Mouse (Mus musculus) CH12.LX (cell line): ENCODE data around the gene Chmp2a. TPM values are rescaled to one million over a fixed set of nuclear protein-coding genes. Genes with fewer than 3 reads are reported as not detected.

Experiments
- DNase-seq: peaks from one replicate; pipeline ENCODE4 v3.0.0-alpha.2; 2013; ENCODE audit errors: extremely low read depth
- H3K27ac ChIP-seq: 2 replicates; pipeline ENCODE4 v1.5.1; 2012; ENCODE audit warnings: low read depth, mild to moderate bottlenecking, control low read depth, moderate library complexity; ENCODE audit not compliant: insufficient read depth
- H3K27me3 ChIP-seq: replicated peaks from 2 replicates; pipeline ENCODE3; 2012; ENCODE audit warnings: inconsistent platforms
- H3K36me3 ChIP-seq, 2 experiments: replicated peaks in 1 of 2; 2 replicates each; pipeline versions ENCODE3 to v1.6.1; 2012; ENCODE audit warnings: inconsistent platforms in 1 of 2, low read length in 1 of 2, mild to moderate bottlenecking in 1 of 2, mixed read lengths in 1 of 2, moderate library complexity in 1 of 2; ENCODE audit not compliant: control insufficient read depth in 1 of 2, insufficient read depth in 1 of 2
- H3K4me1 ChIP-seq, 2 experiments: 2 replicates each; pipeline ENCODE4 v1.6.1; 2012; ENCODE audit warnings: inconsistent platforms in 1 of 2, moderate library complexity in 1 of 2; ENCODE audit not compliant: insufficient read depth in 2 of 2, control insufficient read depth in 1 of 2
- H3K4me2 ChIP-seq: 2 replicates; pipeline ENCODE4 v1.6.1; 2012; ENCODE audit warnings: low read depth, mild to moderate bottlenecking, control low read depth; ENCODE audit not compliant: poor library complexity, insufficient read depth, severe bottlenecking
- H3K4me3 ChIP-seq, 3 experiments: fragments of 150-350 bp in 1 of 3; sonication (generic) in 1 of 3; replicated peaks in 1 of 3; 2 replicates each; pipeline versions ENCODE3 to v1.5.1; 2011 to 2012; ENCODE audit warnings: low read depth in 2 of 3, low read length in 2 of 3, mild to moderate bottlenecking in 2 of 3, moderate library complexity in 2 of 3, control low read depth in 1 of 3, improper control_type of control experiment in 1 of 3, inconsistent platforms in 1 of 3, mixed read lengths in 1 of 3; ENCODE audit not compliant: poor library complexity in 1 of 3
- H3K79me2 ChIP-seq: replicated peaks from 2 replicates; pipeline ENCODE4 v1.6.1; 2012; ENCODE audit warnings: mild to moderate bottlenecking, moderate library complexity; ENCODE audit not compliant: control insufficient read depth, poor library complexity, insufficient read depth, severe bottlenecking; ENCODE audit errors: extremely low read depth
- H3K9ac ChIP-seq: 2 replicates; pipeline ENCODE4 v1.6.1; 2012; ENCODE audit warnings: low read depth, mild to moderate bottlenecking, control low read depth, moderate library complexity; ENCODE audit not compliant: insufficient read depth
- H3K9me3 ChIP-seq: replicated peaks from 2 replicates; pipeline ENCODE3; 2012; ENCODE audit warnings: low read length, inconsistent platforms, mixed read lengths
- BHLHE40 ChIP-seq: IDR thresholded peaks from 2 replicates; pipeline ENCODE4 v1.6.1; 2011; ENCODE audit warnings: mild to moderate bottlenecking, low read depth, low read length, improper control_type of control experiment
- CTCF ChIP-seq, 2 experiments: IDR thresholded peaks in 1 of 2; conservative IDR thresholded peaks in 1 of 2; 2 replicates each; pipeline ENCODE4 v1.5.1; 2011 to 2012; ENCODE audit warnings: low read depth in 2 of 2, low read length in 2 of 2, improper control_type of control experiment in 1 of 2, inconsistent platforms in 1 of 2, mild to moderate bottlenecking in 1 of 2, moderate library complexity in 1 of 2
- ELF1 ChIP-seq: IDR thresholded peaks from 2 replicates; pipeline ENCODE4 v1.6.1; 2014; ENCODE audit warnings: low read depth, mild to moderate bottlenecking, inconsistent platforms, low read length, improper control_type of control experiment
- ETS1 ChIP-seq: conservative IDR thresholded peaks from 2 replicates; pipeline ENCODE4 v1.6.1; 2012; ENCODE audit warnings: low read depth, mild to moderate bottlenecking, inconsistent platforms, low read length, improper control_type of control experiment, moderate library complexity
- GABPA ChIP-seq: IDR thresholded peaks from 2 replicates; pipeline ENCODE4 v1.6.1; 2012; ENCODE audit warnings: low read depth, low read length, improper control_type of control experiment, inconsistent platforms; ENCODE audit not compliant: insufficient replicate concordance
- HCFC1 ChIP-seq: IDR thresholded peaks from 2 replicates; pipeline ENCODE4 v1.6.1; 2012; ENCODE audit warnings: low read depth, mild to moderate bottlenecking, inconsistent platforms, low read length, improper control_type of control experiment
- JUN ChIP-seq: IDR thresholded peaks from 2 replicates; pipeline ENCODE4 v1.6.1; 2011; ENCODE audit warnings: low read depth, mild to moderate bottlenecking, low read length, improper control_type of control experiment, moderate library complexity; ENCODE audit not compliant: insufficient read depth
- JUND ChIP-seq: conservative IDR thresholded peaks from 2 replicates; pipeline ENCODE4 v1.6.1; 2011; ENCODE audit warnings: low read depth, low read length, improper control_type of control experiment
- KAT2A ChIP-seq: IDR thresholded peaks from 2 replicates; pipeline ENCODE4 v1.6.1; 2012; ENCODE audit warnings: low read length, improper control_type of control experiment, inconsistent platforms; ENCODE audit not compliant: insufficient replicate concordance
- MAFK ChIP-seq: IDR thresholded peaks from 2 replicates; pipeline ENCODE4 v1.6.1; 2011; ENCODE audit warnings: low read length, improper control_type of control experiment; ENCODE audit not compliant: insufficient replicate concordance
- MAX ChIP-seq: IDR thresholded peaks from 2 replicates; pipeline ENCODE4 v1.6.1; 2011; ENCODE audit warnings: low read length, improper control_type of control experiment
- MAZ ChIP-seq: IDR thresholded peaks from 2 replicates; pipeline ENCODE4 v1.6.1; 2012; ENCODE audit warnings: low read depth, mild to moderate bottlenecking, inconsistent platforms, low read length, improper control_type of control experiment, moderate library complexity
- MEF2A ChIP-seq: IDR thresholded peaks from 2 replicates; pipeline ENCODE4 v1.6.1; 2014; ENCODE audit warnings: low read depth, mild to moderate bottlenecking, inconsistent platforms, low read length, improper control_type of control experiment, borderline replicate concordance
- NELFE ChIP-seq: IDR thresholded peaks from 2 replicates; pipeline ENCODE4 v1.6.1; 2011; ENCODE audit warnings: low read depth, low read length, improper control_type of control experiment
- POLR2A ChIP-seq: IDR thresholded peaks from 2 replicates; pipeline ENCODE4 v1.6.1; 2011; ENCODE audit warnings: low read depth, mild to moderate bottlenecking, improper control_type of control experiment, low read length
- POLR2AphosphoS2 ChIP-seq: IDR thresholded peaks from 2 replicates; pipeline ENCODE4 v1.6.1; 2011; ENCODE audit warnings: low read depth, low read length, improper control_type of control experiment
- RAD21 ChIP-seq: IDR thresholded peaks from 2 replicates; pipeline ENCODE4 v1.6.1; 2011; ENCODE audit warnings: low read depth, mild to moderate bottlenecking, low read length, improper control_type of control experiment, moderate library complexity
- RCOR1 ChIP-seq: conservative IDR thresholded peaks from 2 replicates; pipeline ENCODE4 v1.6.1; 2012; ENCODE audit warnings: low read depth, mild to moderate bottlenecking, inconsistent platforms, low read length, improper control_type of control experiment
- SIN3A ChIP-seq: IDR thresholded peaks from 2 replicates; pipeline ENCODE4 v1.6.1; 2012; ENCODE audit warnings: low read length, improper control_type of control experiment, inconsistent platforms
- SMC3 ChIP-seq: IDR thresholded peaks from 2 replicates; pipeline ENCODE4 v1.6.1; 2011; ENCODE audit warnings: low read depth, low read length, improper control_type of control experiment
- TBP ChIP-seq: conservative IDR thresholded peaks from 2 replicates; pipeline ENCODE4 v1.6.1; 2011; ENCODE audit warnings: low read depth, low read length, improper control_type of control experiment
- UBTF ChIP-seq: IDR thresholded peaks from 2 replicates; pipeline ENCODE4 v1.6.1; 2012; ENCODE audit warnings: low read depth, mild to moderate bottlenecking, inconsistent platforms, low read length, improper control_type of control experiment, moderate library complexity
- ZMIZ1 ChIP-seq: IDR thresholded peaks from 2 replicates; pipeline ENCODE4 v1.6.1; 2012; ENCODE audit warnings: low read depth, mild to moderate bottlenecking, inconsistent platforms, low read length, improper control_type of control experiment
- ZNF384 ChIP-seq: IDR thresholded peaks from 2 replicates; pipeline ENCODE4 v1.6.1; 2012; ENCODE audit warnings: low read depth, low read length, improper control_type of control experiment, inconsistent platforms
- dilution Hi-C: fragments of 300-500 bp; cut with MboI; formaldehyde crosslinking; loops from 2 replicates; pipeline ENCODE4 v1.14.3; 2020; ENCODE audit warnings: low sequenced_read_pairs; ENCODE audit not compliant: extremely low pct_unique_long_range_greater_than_20kb, extremely low pct_ligation_motif_present
- in situ Hi-C: fragments of 300-500 bp; cut with MboI; formaldehyde crosslinking; loops from 3 replicates; pipeline ENCODE4 v1.14.3; 2019; ENCODE audit warnings: low sequenced_read_pairs, low pct_ligation_motif_present, low pct_unique_long_range_greater_than_20kb, mixed read lengths
- polyA plus RNA-seq: library from polyadenylated mRNA; unstranded; fragments of >175 nt; gene quantifications from 2 replicates; pipeline ENCODE4 v1.2.1, GENCODE M21; 2012; ENCODE audit warnings: low read depth; ENCODE audit not compliant: insufficient read length
- total RNA-seq, 2 experiments: library from RNA; depleted of rRNA; stranded (reverse); fragments of 300-350 nt in 1 of 2; fragments of >200 nt in 1 of 2; gene quantifications; 2 replicates each; pipeline ENCODE4 v1.2.3; 2012 to 2014

Chmp2a gene
- total and polyA plus RNA-seq, 3 experiments: 115 to 134 (median 131) TPM

DNA sequence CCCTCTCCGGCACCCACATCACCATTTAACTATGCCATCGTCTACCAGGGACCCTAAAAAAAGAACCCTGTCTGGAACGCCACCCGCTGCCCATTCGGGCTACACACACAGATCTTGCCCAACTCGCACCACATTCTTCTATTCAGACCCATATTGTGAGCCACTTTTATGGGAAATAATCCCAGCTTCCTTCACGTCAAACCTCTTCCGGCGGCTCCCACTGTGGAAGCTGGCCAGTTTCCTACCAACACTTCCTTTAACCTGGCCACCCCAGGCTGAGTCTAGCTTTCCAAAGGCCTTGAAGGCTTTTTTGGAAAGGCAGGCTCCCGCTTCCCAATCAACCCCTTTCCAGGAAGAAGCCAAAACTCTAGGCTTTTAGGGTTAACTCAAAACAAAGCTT, 28.1 kb downstream of the Chmp2a start:
- Histone ChIP-seq H3K9ac (no peak overlapping the region), H3K4me1 (peaks cover 8 to 14% of the 10 kb centered on the region in 2 experiments; a peak in 2 of 4 replicates), H3K27me3 (no peaks in the 10 kb centered on the region), H3K36me3 (peaks cover 25 to 39% of the 10 kb centered on the region in 2 experiments), H3K79me2 (0 out of 2 replicates have a peak, but pooled peaks cover 3% of the 10 kb centered on the region), H3K4me2 (no peak overlapping the region), H3K27ac (no peak overlapping the region)
- in situ Hi-C loops: loop anchor here (5.0 to 25.0 kb wide), 4 partner anchors 36 to 519 kb away; partner anchors contain the start of gene Zfp606
- TF ChIP-seq POLR2A (no peak), ZMIZ1 (no peak), ZNF384 (no peak), MAFK (no peak), TBP (no peak), HCFC1 (no peak), KAT2A (no peak), RAD21 (no peak), BHLHE40 (no peak), MAZ (no peak), POLR2AphosphoS2 (no peak), GABPA (no peak), ETS1 (no peak), JUN (no peak), RCOR1 (no peak), SMC3 (no peak), UBTF (no peak)
- TF ChIP-seq, all 38 proteins: peak for 0
- dilution Hi-C loops: no loop called here
- no peak for DNase-seq
- Histone ChIP-seq H3K9me3 (no peaks in the 10 kb centered on the region), H3K4me3 (no peak overlapping the region)

DNA sequence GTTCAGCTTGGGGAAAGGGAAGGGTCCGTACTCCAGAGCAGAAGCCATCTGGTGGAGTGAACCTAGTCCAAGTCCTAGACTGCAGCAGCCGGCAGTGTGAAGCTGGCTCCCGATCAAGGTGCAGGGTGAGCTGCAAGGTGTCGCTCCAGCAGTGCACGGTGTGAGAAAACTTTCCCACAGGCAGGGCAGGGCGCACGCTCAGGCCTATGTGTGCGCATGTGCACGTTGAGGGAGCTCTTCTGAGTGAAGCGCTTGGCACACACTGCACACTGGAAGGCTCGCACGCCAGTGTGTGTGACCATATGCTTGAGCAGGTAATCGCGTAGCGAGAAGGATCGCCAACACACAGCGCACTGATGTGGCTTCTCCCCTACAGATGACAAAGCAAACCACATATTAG, 28.6 kb downstream of the Chmp2a start:
- TF ChIP-seq RAD21: no peak
- TF ChIP-seq SIN3A: no peak
- no peak for TF ChIP-seq UBTF
- no peak for TF ChIP-seq ELF1
- TF ChIP-seq NELFE: no peak
- no peak for TF ChIP-seq TBP
- no peak for TF ChIP-seq MEF2A
- TF ChIP-seq CTCF (conservative IDR thresholded peaks at IDR 0.05 in 1 of 2, IDR thresholded peaks at IDR 0.05 in 1 of 2; ENCODE audit: low read depth in 2 of 2, low read length in 2 of 2): no peak
- TF ChIP-seq HCFC1: no peak
- no peak for TF ChIP-seq JUND
- TF ChIP-seq POLR2A: no peak
- TF ChIP-seq MAFK: no peak
- TF ChIP-seq MAX: no peak
- H3K27me3 ChIP-seq: no peaks in the 10 kb centered on the region
- peaks cover 25 to 39% of the 10 kb centered on the region in 2 experiments for H3K36me3 ChIP-seq
- in situ Hi-C loops (loop anchor here (5.0 to 25.0 kb wide), 4 partner anchors 36 to 519 kb away; partner anchors contain the start of gene Zfp606), dilution Hi-C loops (no loop called here)
- peaks cover 8 to 14% of the 10 kb centered on the region in 2 experiments; a peak in 2 of 4 replicates for H3K4me1 ChIP-seq
- no peak overlapping the region for H3K9ac ChIP-seq
- no peak overlapping the region for H3K27ac ChIP-seq
- H3K9me3 ChIP-seq: no peaks in the 10 kb centered on the region
- DNase-seq: no peak
- H3K79me2 ChIP-seq: 0 out of 2 replicates have a peak, but pooled peaks cover 3% of the 10 kb centered on the region
- H3K4me2 ChIP-seq: no peak overlapping the region
- no peak overlapping the region for H3K4me3 ChIP-seq
